Mouse (Mus musculus): ENCODE measurements around the gene Tfr2. TPM values are rescaled to one million over a fixed set of nuclear protein-coding genes. Genes with fewer than 3 reads are reported as not detected.

The Tfr2 gene
- polyA plus RNA-seq, 1 experiment = 0.69 TPM

DNA sequence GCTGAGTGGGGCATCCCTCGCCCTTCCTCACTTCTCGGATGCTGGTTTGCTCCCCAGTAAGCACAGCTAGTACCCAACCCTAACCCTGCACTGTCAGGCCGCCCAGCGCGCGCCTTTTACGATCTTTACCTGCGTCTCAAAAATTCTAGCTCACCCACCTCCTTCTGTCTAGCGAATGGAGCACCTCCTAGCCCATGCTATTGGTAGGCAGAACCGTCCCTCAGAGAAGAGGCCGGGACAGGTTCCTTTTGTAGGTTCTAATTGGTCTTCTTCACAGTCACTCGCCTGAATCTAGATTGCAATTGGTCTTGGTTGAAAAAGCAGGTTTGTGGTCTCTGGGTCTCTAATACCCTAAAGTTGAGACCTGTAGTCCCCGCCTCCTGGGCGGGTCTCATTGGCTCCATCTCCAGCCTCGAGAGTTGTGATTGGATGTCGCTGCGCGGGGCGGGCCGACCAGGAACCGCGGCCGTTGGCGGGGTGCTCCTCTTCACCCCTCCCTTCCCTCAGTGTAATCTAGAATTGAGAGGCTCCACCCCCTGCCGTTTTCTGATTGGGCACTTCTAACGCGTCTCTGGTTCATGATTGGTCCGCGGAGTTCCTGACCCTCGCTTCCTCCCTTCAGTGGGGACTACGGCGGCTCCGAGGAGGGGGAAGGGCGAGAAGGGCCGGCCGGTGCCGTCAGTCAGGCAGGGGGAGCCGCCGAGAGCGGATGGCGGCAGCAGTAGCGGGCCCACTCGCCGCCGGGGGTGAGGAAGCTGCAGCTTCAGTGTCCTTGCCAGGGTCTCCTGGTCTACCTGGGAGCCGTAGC, 59.1 kb downstream of the Tfr2 start, which contains the start of the genes Fbxo24, Lrch4 and Gm20605:
Gene Fbxo24, minus strand, starts transcription at position 505 of the 808 bp plus-strand sequence.
Gene Lrch4, plus strand, starts transcription at position 624 of the 808 bp plus-strand sequence.
Gene Gm20605, plus strand, starts transcription at position 678 of the 808 bp plus-strand sequence.
- TF ChIP-seq POLR2A (IDR thresholded peaks at IDR 0.05; ENCODE audit: borderline replicate concordance, extremely low read depth, low read depth, low read length) (peak; percentile 96), CTCF (IDR thresholded peaks at IDR 0.05; ENCODE audit: insufficient read depth, low read length) (no peak)
- peaks cover 3% of the 10 kb centered on the region; the same call in 1 of the 2 replicates for H3K4me1 ChIP-seq (ENCODE audit: control insufficient read depth, insufficient read depth, low read length)
- peak; percentile 96 for DNase-seq
- under 1% methylated on average over 46 of the region's 46 CpGs for WGBS
- H3K4me3 ChIP-seq (replicated peaks; ENCODE audit: extremely low read depth, low read depth, low read length) = peak within 1 kb of the TSS; percentile 95

- WGBS = under 1% methylated on average over 23 of the region's 23 CpGs
- TF ChIP-seq POLR2A (IDR thresholded peaks at IDR 0.05; ENCODE audit: borderline replicate concordance, extremely low read depth, low read depth, low read length) (no peak), CTCF (IDR thresholded peaks at IDR 0.05; ENCODE audit: insufficient read depth, low read length) (no peak)
- DNase-seq = peak; percentile 79
- peak overlapping the region; percentile 93 for H3K4me3 ChIP-seq (replicated peaks; ENCODE audit: extremely low read depth, low read depth, low read length)
- peaks cover 3% of the 10 kb centered on the region; the same call in 1 of the 2 replicates for H3K4me1 ChIP-seq (ENCODE audit: control insufficient read depth, insufficient read depth, low read length)
Observed at GRCm38 (mm10) chr5:137629306-137629721, 59.7 kb downstream of the Tfr2 start.

GRCm38 (mm10) chr5:137629906-137630545, 60.4 kb downstream of the Tfr2 start:
- peak overlapping the region; percentile 93 for H3K4me3 ChIP-seq (replicated peaks; ENCODE audit: extremely low read depth, low read depth, low read length)
- peak; percentile 53 for DNase-seq
- TF ChIP-seq CTCF (IDR thresholded peaks at IDR 0.05; ENCODE audit: insufficient read depth, low read length) = no peak
- peak; percentile 55; the same call in 1 of the 2 replicates for TF ChIP-seq POLR2A (IDR thresholded peaks at IDR 0.05; ENCODE audit: borderline replicate concordance, extremely low read depth, low read depth, low read length)
- peaks cover 3% of the 10 kb centered on the region; the same call in 1 of the 2 replicates for H3K4me1 ChIP-seq (ENCODE audit: control insufficient read depth, insufficient read depth, low read length)
- 14% methylated on average over 6 of the region's 6 CpGs for WGBS

DNA sequence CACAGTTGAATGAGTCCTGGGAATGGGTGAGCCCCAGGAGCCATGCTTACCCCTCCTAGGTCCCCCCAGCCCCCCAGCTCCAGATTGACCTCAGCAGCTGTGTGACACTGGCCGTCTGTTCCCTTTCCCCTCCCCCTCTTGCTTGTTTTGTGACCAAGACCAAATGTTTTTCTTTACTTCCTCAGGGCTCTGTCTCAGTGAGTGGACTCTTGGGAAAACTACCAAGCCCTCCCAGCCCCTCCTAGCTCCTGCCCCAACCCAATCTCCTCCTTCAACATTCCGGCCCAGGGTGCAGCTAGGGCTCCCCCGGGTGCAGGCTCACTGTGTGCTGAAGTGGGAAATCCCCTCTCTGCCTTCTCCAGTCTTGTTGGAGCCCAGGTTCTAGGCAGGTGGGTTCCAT, 61.0 kb downstream of the Tfr2 start:
- TF ChIP-seq CTCF (IDR thresholded peaks at IDR 0.05; ENCODE audit: insufficient read depth, low read length) (no peak), POLR2A (IDR thresholded peaks at IDR 0.05; ENCODE audit: borderline replicate concordance, extremely low read depth, low read depth, low read length) (no peak)
- peak; percentile 38 for DNase-seq
- 7% methylated on average over 3 of the region's 3 CpGs for WGBS
- Histone ChIP-seq H3K4me1 (ENCODE audit: control insufficient read depth, insufficient read depth, low read length) (peaks cover 3% of the 10 kb centered on the region; the same call in 1 of the 2 replicates), H3K4me3 (replicated peaks; ENCODE audit: extremely low read depth, low read depth, low read length) (peak overlapping the region; percentile 24)

GRCm38 (mm10) chr5:137631171-137631570, 61.5 kb downstream of the Tfr2 start:
- WGBS = 18% methylated on average over 9 of the region's 9 CpGs
- peak; percentile 22; the same call in 1 of the 2 replicates for TF ChIP-seq POLR2A (IDR thresholded peaks at IDR 0.05; ENCODE audit: borderline replicate concordance, extremely low read depth, low read depth, low read length)
- no peak for TF ChIP-seq CTCF (IDR thresholded peaks at IDR 0.05; ENCODE audit: insufficient read depth, low read length)
- H3K4me3 ChIP-seq (replicated peaks; ENCODE audit: extremely low read depth, low read depth, low read length) = peak overlapping the region; percentile 24
- no peak for DNase-seq
- H3K4me1 ChIP-seq (ENCODE audit: control insufficient read depth, insufficient read depth, low read length) = peaks cover 3% of the 10 kb centered on the region; the same call in 1 of the 2 replicates

GRCm38 (mm10) chr5:137631591-137631990, 62.0 kb downstream of the Tfr2 start:
- no peak for DNase-seq
- Histone ChIP-seq H3K4me3 (replicated peaks; ENCODE audit: extremely low read depth, low read depth, low read length) (peak overlapping the region; percentile 24), H3K4me1 (ENCODE audit: control insufficient read depth, insufficient read depth, low read length) (peaks cover 3% of the 10 kb centered on the region; the same call in 1 of the 2 replicates)
- 21% methylated on average over 4 of the region's 4 CpGs for WGBS
- TF ChIP-seq POLR2A (IDR thresholded peaks at IDR 0.05; ENCODE audit: borderline replicate concordance, extremely low read depth, low read depth, low read length) (no peak), CTCF (IDR thresholded peaks at IDR 0.05; ENCODE audit: insufficient read depth, low read length) (no peak)

- H3K4me3 ChIP-seq (replicated peaks; ENCODE audit: extremely low read depth, low read depth, low read length) = no peak overlapping the region
- TF ChIP-seq CTCF (IDR thresholded peaks at IDR 0.05; ENCODE audit: insufficient read depth, low read length) = no peak
- no peak for TF ChIP-seq POLR2A (IDR thresholded peaks at IDR 0.05; ENCODE audit: borderline replicate concordance, extremely low read depth, low read depth, low read length)
- H3K4me1 ChIP-seq (ENCODE audit: control insufficient read depth, insufficient read depth, low read length) = peaks cover 3% of the 10 kb centered on the region; the same call in 1 of the 2 replicates
- peak; percentile 70 for DNase-seq
- 54% methylated on average over 12 of the region's 12 CpGs for WGBS
Observed at GRCm38 (mm10) chr5:137633397-137634084, 63.9 kb downstream of the Tfr2 start.

Other genes starting within 250 kb of the Tfr2 start
- gene Slc12a9, start 236.2 kb upstream of the Tfr2 start, polyA plus RNA-seq (2012; rRNA removed) = 22.5 and 24.1 TPM in 2 replicates
- gene Ephb4, start 219.7 kb upstream of the Tfr2 start, polyA plus RNA-seq (2012; rRNA removed) = 105 and 123 TPM in 2 replicates
- gene Zan, start 92.8 kb upstream of the Tfr2 start, polyA plus RNA-seq (2012; rRNA removed) = 0.45 and 0.83 TPM in 2 replicates
- gene Pop7, start 67.3 kb upstream of the Tfr2 start, polyA plus RNA-seq (2012; rRNA removed) = 28.4 and 32.4 TPM in 2 replicates
- gene Gigyf1, start 51.3 kb upstream of the Tfr2 start, polyA plus RNA-seq (2012; rRNA removed) = 37.0 and 45.3 TPM in 2 replicates
- gene Epo, start 36.6 kb upstream of the Tfr2 start, polyA plus RNA-seq (2012; rRNA removed) = not detected in 2 replicates
- gene Gnb2, start 36.3 kb upstream of the Tfr2 start, polyA plus RNA-seq (2012; rRNA removed) = 1,063 and 1,258 TPM in 2 replicates
- gene Actl6b, start 16.3 kb upstream of the Tfr2 start, polyA plus RNA-seq (2012; rRNA removed) = 0.07 TPM in 1 of 2 replicates, not detected in the other
- 89.1 and 103 TPM in 2 replicates for gene Mospd3, start 31.2 kb downstream of the Tfr2 start, polyA plus RNA-seq (2012; rRNA removed)
- gene Pcolce, start 43.9 kb downstream of the Tfr2 start, polyA plus RNA-seq (2012; rRNA removed) = 280 and 290 TPM in 2 replicates
- 0.89 and 1.0 TPM in 2 replicates for gene Fbxo24, start 59.2 kb downstream of the Tfr2 start, polyA plus RNA-seq (2012; rRNA removed)
- 79.4 and 105 TPM in 2 replicates for gene Lrch4, start 59.3 kb downstream of the Tfr2 start, polyA plus RNA-seq (2012; rRNA removed)
- gene Gm20605, start 59.3 kb downstream of the Tfr2 start, polyA plus RNA-seq (2012; rRNA removed) = 63.8 and 65.2 TPM in 2 replicates
- gene Sap25, start 71.5 kb downstream of the Tfr2 start, polyA plus RNA-seq (2012; rRNA removed) = 150 and 162 TPM in 2 replicates
- gene Irs3, start 75.9 kb downstream of the Tfr2 start, polyA plus RNA-seq (2012; rRNA removed) = 3.6 and 4.4 TPM in 2 replicates
- gene Agfg2, start 114.9 kb downstream of the Tfr2 start, polyA plus RNA-seq (2012; rRNA removed) = 22.4 and 24.3 TPM in 2 replicates
- 2.3 and 2.4 TPM in 2 replicates for gene Nyap1, start 171.8 kb downstream of the Tfr2 start, polyA plus RNA-seq (2012; rRNA removed)
- gene Tsc22d4, start 175.9 kb downstream of the Tfr2 start, polyA plus RNA-seq (2012; rRNA removed) = 103 and 110 TPM in 2 replicates
- gene Ppp1r35, start 209.0 kb downstream of the Tfr2 start, polyA plus RNA-seq (2012; rRNA removed) = 32.7 and 46.7 TPM in 2 replicates
- 43.3 and 44.2 TPM in 2 replicates for gene Mepce, start 217.8 kb downstream of the Tfr2 start, polyA plus RNA-seq (2012; rRNA removed)
- gene Zcwpw1, start 218.0 kb downstream of the Tfr2 start, polyA plus RNA-seq (2012; rRNA removed) = 0.49 and 0.60 TPM in 2 replicates

All from lung, adult 2 months (tissue).